Mouse (Mus musculus) kidney, embryonic 16.5 days (tissue): Measurements from ENCODE around the gene Gtpbp2. TPM values are rescaled to one million over a fixed set of nuclear protein-coding genes. Genes with fewer than 3 reads are reported as not detected.

Source experiments
- ATAC-seq: fragments of 200-750 bp; cut with Nextera tagmentation; 2 replicates; pipeline ENCODE4 v1.8.0; 2017; ENCODE audit warnings: moderate TSS enrichment; ENCODE audit not compliant: low FRiP score, low TSS enrichment
- H3K27ac ChIP-seq: fragments of 300-500 bp; sonication (generic); 2 replicates; pipeline ENCODE4 v1.5.1; 2014; ENCODE audit warnings: low read length
- H3K27me3 ChIP-seq: fragments of 300-500 bp; sonication (generic); 2 replicates; pipeline ENCODE4 v1.6.1; 2014; ENCODE audit warnings: low read length, control low read depth, mixed read lengths; ENCODE audit not compliant: insufficient read depth
- H3K36me3 ChIP-seq: fragments of 300-500 bp; sonication (generic); 2 replicates; pipeline ENCODE4 v1.6.1; 2014; ENCODE audit warnings: low read length, control low read depth, mixed read lengths; ENCODE audit not compliant: insufficient read depth
- H3K4me1 ChIP-seq: fragments of 300-500 bp; sonication (generic); 2 replicates; pipeline ENCODE4 v1.6.1; 2014; ENCODE audit warnings: low read length, control low read depth, mixed read lengths; ENCODE audit not compliant: insufficient read depth
- H3K4me2 ChIP-seq: fragments of 300-500 bp; sonication (generic); replicated peaks from 2 replicates; pipeline ENCODE4 v1.6.1; 2014; ENCODE audit warnings: low read depth, low read length
- H3K4me3 ChIP-seq: fragments of 300-500 bp; sonication (generic); 2 replicates; pipeline ENCODE4 v1.5.1; 2014; ENCODE audit warnings: mild to moderate bottlenecking, low read length
- H3K9ac ChIP-seq: fragments of 300-500 bp; sonication (generic); replicated peaks from 2 replicates; pipeline ENCODE4 v1.6.1; 2014; ENCODE audit warnings: low read length
- H3K9me3 ChIP-seq: fragments of 300-500 bp; sonication (generic); 2 replicates; pipeline ENCODE4 v1.6.1; 2016; ENCODE audit warnings: low read length, control low read depth
- WGBS: fragments of 180-500 bp; shearing (Covaris S2); extraction: QIAGEN DNeasy Blood & Tissue Kit; methylation state at CpG from one replicate; pipeline ENCODE4 v1.1.7; 2014; 5-methylcytosine and 5-hydroxymethylcytosine counted together
- polyA plus RNA-seq: library from polyadenylated mRNA; unstranded; fragments of >200 nt; fragmentation: Nextera tagmentation; extraction: Ambion mirVana; gene quantifications from 2 replicates; pipeline ENCODE4 v1.2.1, GENCODE M21; 2015

The Gtpbp2 gene
- polyA plus RNA-seq, 1 experiment from 2014 or later: 44.8 TPM

GRCm38 (mm10) chr17:46143578-46144423, 17.0 kb upstream of the Gtpbp2 start, which contains the start of gene Rsph9:
TSS of gene Rsph9 (minus strand) at chr17:46144216.
- Histone ChIP-seq H3K4me1 (peaks cover 12% of the 10 kb centered on the region), H3K9me3 (no peaks in the 10 kb centered on the region), H3K9ac (peak within 1 kb of the TSS; percentile 68), H3K27ac (no peak within 1 kb of the TSS), H3K27me3 (no peaks in the 10 kb centered on the region), H3K4me3 (peak within 1 kb of the TSS; percentile 62), H3K36me3 (peaks cover 20% of the 10 kb centered on the region), H3K4me2 (peak within 1 kb of the TSS; percentile 95)
- peak; percentile 98 for ATAC-seq
- WGBS: 4% methylated on average over 37 of the region's 37 CpGs

- no peaks in the 10 kb centered on the region for H3K9me3 ChIP-seq
- 4% methylated on average over 33 of the region's 33 CpGs for WGBS
- H3K36me3 ChIP-seq: peaks cover 18% of the 10 kb centered on the region
- no peaks in the 10 kb centered on the region for H3K27me3 ChIP-seq
- peak within 1 kb of the TSS; percentile 83 for H3K4me2 ChIP-seq
- H3K27ac ChIP-seq: peak within 1 kb of the TSS; percentile 71
- H3K9ac ChIP-seq: peak within 1 kb of the TSS; percentile 86
- peak; percentile 88 for ATAC-seq
- H3K4me3 ChIP-seq: peak within 1 kb of the TSS; percentile 80
- peaks cover 6% of the 10 kb centered on the region; the same call in 1 of the 2 replicates for H3K4me1 ChIP-seq
Measured at GRCm38 (mm10) chr17:46152847-46153782, 7.7 kb upstream of the Gtpbp2 start, which contains the start of gene Mad2l1bp. TSS of gene Mad2l1bp (minus strand) at chr17:46153553.

DNA sequence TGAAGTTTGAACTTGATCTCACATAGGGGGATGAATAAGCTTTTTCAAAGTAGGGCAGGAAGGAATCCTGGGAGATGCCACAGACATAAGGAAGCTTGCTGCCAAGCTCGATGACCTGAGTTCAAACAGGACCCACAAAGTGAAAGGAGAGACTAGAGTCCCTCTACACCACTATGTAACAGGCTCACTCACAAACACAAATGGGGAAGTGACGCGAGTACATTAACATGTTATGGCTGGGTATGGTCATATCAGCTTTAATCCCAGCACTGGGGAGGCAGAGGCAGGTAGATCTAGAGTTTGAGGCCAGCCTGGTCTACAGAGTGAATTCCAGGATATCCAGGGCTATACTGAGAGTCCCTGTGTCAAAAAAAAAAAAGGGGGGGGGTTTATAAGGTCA, 6.5 kb upstream of the Gtpbp2 start:
- Histone ChIP-seq H3K36me3 (0 out of 2 replicates have a peak, but pooled peaks cover 8% of the 10 kb centered on the region), H3K9ac (no peak overlapping the region), H3K4me1 (peaks cover 7% of the 10 kb centered on the region), H3K4me2 (no peak overlapping the region), H3K4me3 (no peak overlapping the region), H3K27me3 (no peaks in the 10 kb centered on the region), H3K9me3 (no peaks in the 10 kb centered on the region), H3K27ac (no peak overlapping the region)
- WGBS: 93% methylated on average over 3 of the region's 3 CpGs
- ATAC-seq: no peak

GRCm38 (mm10) chr17:46156680-46157079, 4.2 kb upstream of the Gtpbp2 start:
- whole genome bisulfite sequencing: 71% methylated on average over 5 of the region's 5 CpGs
- Histone ChIP-seq H3K9me3 (no peaks in the 10 kb centered on the region), H3K4me2 (no peak overlapping the region), H3K36me3 (0 out of 2 replicates have a peak, but pooled peaks cover 1% of the 10 kb centered on the region), H3K4me3 (no peak overlapping the region), H3K27ac (no peak overlapping the region), H3K9ac (no peak overlapping the region), H3K27me3 (no peaks in the 10 kb centered on the region), H3K4me1 (peaks cover 15% of the 10 kb centered on the region)
- ATAC-seq: no peak

DNA sequence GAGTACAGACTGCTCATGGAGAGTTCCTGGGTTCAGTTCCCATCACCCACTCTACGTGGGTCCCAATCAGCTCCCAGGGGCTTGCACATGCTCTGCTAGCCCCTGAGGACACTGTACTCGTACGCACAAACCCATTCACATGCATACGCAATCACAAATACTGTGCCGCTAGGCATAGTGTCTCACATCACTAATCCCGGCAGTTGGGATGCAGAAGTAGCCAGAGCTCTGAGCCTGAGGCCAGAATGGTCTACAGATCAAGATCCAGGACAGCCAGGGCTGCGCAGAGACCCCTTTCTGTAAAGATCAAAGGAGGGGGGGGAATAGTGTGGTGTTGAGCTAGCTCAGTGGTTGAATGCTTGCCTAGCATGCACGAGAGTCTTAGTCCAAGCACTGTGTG, 3.7 kb upstream of the Gtpbp2 start:
- Histone ChIP-seq H3K9me3 (no peaks in the 10 kb centered on the region), H3K27me3 (no peaks in the 10 kb centered on the region), H3K4me1 (peaks cover 17% of the 10 kb centered on the region), H3K36me3 (no peaks in the 10 kb centered on the region), H3K9ac (no peak overlapping the region), H3K4me3 (no peak overlapping the region), H3K27ac (no peak overlapping the region), H3K4me2 (no peak overlapping the region)
- WGBS: 74% methylated on average over 8 of the region's 8 CpGs
- no peak for ATAC-seq

GRCm38 (mm10) chr17:46159236-46159635, 1.6 kb upstream of the Gtpbp2 start:
- no peak overlapping the region; the same call in 1 of the 2 replicates for H3K27ac ChIP-seq
- H3K4me1 ChIP-seq: peaks cover 26% of the 10 kb centered on the region
- H3K9ac ChIP-seq: no peak overlapping the region
- ATAC-seq: no peak
- H3K9me3 ChIP-seq: no peaks in the 10 kb centered on the region
- WGBS: 55% methylated on average over 2 of the region's 2 CpGs
- no peak overlapping the region for H3K4me2 ChIP-seq
- no peak overlapping the region for H3K4me3 ChIP-seq
- H3K27me3 ChIP-seq: no peaks in the 10 kb centered on the region
- peaks cover 7% of the 10 kb centered on the region for H3K36me3 ChIP-seq

DNA sequence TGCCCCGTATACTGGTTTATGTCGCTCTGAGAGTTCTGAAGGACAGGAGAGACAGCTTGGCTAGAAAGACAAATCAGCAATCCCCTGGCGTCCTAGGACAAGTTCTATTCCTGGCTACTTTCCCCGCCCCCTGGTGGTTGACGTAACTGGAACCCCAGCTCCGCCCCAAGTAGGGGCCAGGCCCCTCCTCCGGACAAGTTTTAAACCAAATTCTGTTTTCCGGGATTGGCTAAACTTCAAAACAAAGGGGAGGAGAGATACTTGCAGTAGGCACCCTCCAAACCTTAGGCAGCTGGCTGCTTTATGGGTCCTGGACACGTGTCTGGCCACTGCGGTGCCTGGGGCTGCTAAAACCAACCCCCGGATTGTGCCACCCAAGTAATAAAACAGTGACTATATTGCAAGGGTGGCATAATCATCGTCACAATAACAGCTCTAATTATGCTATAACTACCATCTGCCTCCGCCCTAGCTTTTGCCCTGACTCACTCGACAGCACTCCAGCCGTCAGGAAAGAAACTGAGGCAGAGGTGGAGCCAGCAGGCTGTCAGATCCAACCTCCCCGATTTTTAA, 656 bp upstream of the Gtpbp2 start:
- Histone ChIP-seq H3K9me3 (no peaks in the 10 kb centered on the region), H3K4me1 (peaks cover 26% of the 10 kb centered on the region), H3K36me3 (peaks cover 15% of the 10 kb centered on the region), H3K4me3 (peak overlapping the region; percentile 78), H3K27ac (peak overlapping the region; percentile 89), H3K27me3 (no peaks in the 10 kb centered on the region), H3K4me2 (peak overlapping the region; percentile 77), H3K9ac (peak overlapping the region; percentile 73)
- peak; percentile 80 for ATAC-seq
- 0% methylated on average over 16 of the region's 16 CpGs for WGBS

DNA sequence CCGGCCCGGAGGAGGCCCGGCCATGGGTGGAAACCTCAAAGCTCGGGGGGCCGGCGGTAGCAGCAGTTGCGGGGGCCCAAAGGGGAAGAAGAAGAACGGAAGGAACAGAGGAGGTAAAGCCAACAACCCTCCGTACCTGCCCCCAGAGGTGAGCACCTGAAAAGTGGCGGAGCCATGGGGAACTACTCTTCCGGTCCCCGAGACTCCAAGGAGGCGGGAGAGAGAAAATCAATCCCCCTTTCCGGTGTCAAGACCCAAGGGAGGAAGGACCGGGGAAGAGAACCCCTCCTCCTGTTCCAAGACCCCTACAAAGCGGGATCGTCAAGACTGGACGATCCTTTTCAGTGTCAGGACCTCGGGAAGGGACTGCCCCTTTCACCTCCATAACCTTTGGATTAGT, 347 bp downstream of the Gtpbp2 start:
- peak overlapping the region; percentile 78 for H3K4me3 ChIP-seq
- H3K4me2 ChIP-seq: peak overlapping the region; percentile 75
- H3K9ac ChIP-seq: peak overlapping the region; percentile 85
- H3K27me3 ChIP-seq: no peaks in the 10 kb centered on the region
- WGBS: under 1% methylated on average over 19 of the region's 19 CpGs
- H3K4me1 ChIP-seq: peaks cover 26% of the 10 kb centered on the region
- peaks cover 25% of the 10 kb centered on the region for H3K36me3 ChIP-seq
- ATAC-seq: peak; percentile 8; the same call in 1 of the 2 replicates
- peak overlapping the region; percentile 83 for H3K27ac ChIP-seq
- H3K9me3 ChIP-seq: no peaks in the 10 kb centered on the region

GRCm38 (mm10) chr17:46161710-46162109, 878 bp downstream of the Gtpbp2 start:
- peak overlapping the region; percentile 85 for H3K9ac ChIP-seq
- H3K4me2 ChIP-seq: peak overlapping the region; percentile 75
- H3K4me3 ChIP-seq: peak overlapping the region; percentile 78
- H3K36me3 ChIP-seq: peaks cover 31% of the 10 kb centered on the region
- ATAC-seq: no peak
- no peaks in the 10 kb centered on the region for H3K9me3 ChIP-seq
- peak overlapping the region; percentile 83 for H3K27ac ChIP-seq
- 42% methylated on average over 9 of the region's 9 CpGs for WGBS
- H3K27me3 ChIP-seq: no peaks in the 10 kb centered on the region
- peaks cover 26% of the 10 kb centered on the region for H3K4me1 ChIP-seq
